Mouse (Mus musculus): ENCODE measurements around the gene Tm7sf3. TPM values are rescaled to one million over a fixed set of nuclear protein-coding genes. Genes with fewer than 3 reads are reported as not detected.
A peak's percentile ranks its signal among the peaks of the same experiment; 100 is the strongest.

The Tm7sf3 gene
- total and polyA plus RNA-seq, 2 experiments from 2014 or later = 37.2 to 43.9 TPM

- H3K27ac ChIP-seq = no peak overlapping the region
- WGBS = 69% methylated on average over 10 of the region's 10 CpGs
- H3K9ac ChIP-seq (replicated peaks; ENCODE audit: low read length) = no peak overlapping the region
- no peak for TF ChIP-seq CTCF (IDR thresholded peaks at IDR 0.05; ENCODE audit: low read depth)
- DNase-seq (ENCODE audit: low spot score) (peak; percentile 13), ATAC-seq (no peak)
- no peaks in the 10 kb centered on the region for H3K9me3 ChIP-seq (ENCODE audit: low read length)
- H3K27me3 ChIP-seq (ENCODE audit: insufficient read depth, low read length) = no peaks in the 10 kb centered on the region
- H3K4me2 ChIP-seq (ENCODE audit: low read depth, low read length) = no peak overlapping the region
- H3K4me3 ChIP-seq (ENCODE audit: low read length) = no peak overlapping the region
- H3K36me3 ChIP-seq (ENCODE audit: insufficient read depth, low read length) = peaks cover 42% of the 10 kb centered on the region
- H3K4me1 ChIP-seq (ENCODE audit: insufficient read depth, low read length) = no peaks in the 10 kb centered on the region
Observed at GRCm38 (mm10) chr6:146603651-146604050, 39.0 kb downstream of the Tm7sf3 start.

DNA sequence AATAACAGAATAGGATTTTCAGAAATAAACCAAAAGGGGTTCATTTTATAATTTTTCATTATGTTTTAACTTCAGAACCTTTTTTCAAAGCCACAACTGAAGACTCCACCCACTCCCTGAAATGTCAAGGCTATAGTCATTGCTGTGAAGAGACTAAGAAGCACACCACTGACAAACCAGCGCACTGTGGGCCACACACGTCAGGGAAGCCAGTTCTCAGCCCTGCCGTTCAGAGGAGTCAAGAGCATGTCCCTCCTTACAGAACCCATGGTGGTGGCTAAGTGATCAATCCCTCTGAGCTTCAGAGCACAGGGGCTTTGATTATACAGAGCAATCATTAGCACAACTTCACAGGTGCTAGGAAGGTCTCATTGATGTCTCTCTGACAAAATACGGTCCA lies 40.0 kb downstream of the Tm7sf3 start:
- DNase-seq (ENCODE audit: low spot score) (no peak), ATAC-seq (no peak)
- no peaks in the 10 kb centered on the region for H3K27me3 ChIP-seq (ENCODE audit: insufficient read depth, low read length)
- peaks cover 42% of the 10 kb centered on the region for H3K36me3 ChIP-seq (ENCODE audit: insufficient read depth, low read length)
- H3K27ac ChIP-seq = no peak overlapping the region
- H3K4me3 ChIP-seq (ENCODE audit: low read length) = no peak overlapping the region
- H3K9me3 ChIP-seq (ENCODE audit: low read length) = no peaks in the 10 kb centered on the region
- H3K4me1 ChIP-seq (ENCODE audit: insufficient read depth, low read length) = no peaks in the 10 kb centered on the region
- WGBS = 83% methylated on average over 4 of the region's 4 CpGs
- no peak overlapping the region for H3K9ac ChIP-seq (replicated peaks; ENCODE audit: low read length)
- no peak overlapping the region for H3K4me2 ChIP-seq (ENCODE audit: low read depth, low read length)
- no peak for TF ChIP-seq CTCF (IDR thresholded peaks at IDR 0.05; ENCODE audit: low read depth)

GRCm38 (mm10) chr6:146585134-146585533 lies 57.5 kb downstream of the Tm7sf3 start:
- no peaks in the 10 kb centered on the region for H3K27me3 ChIP-seq (ENCODE audit: insufficient read depth, low read length)
- H3K9ac ChIP-seq (replicated peaks; ENCODE audit: low read length) = no peak overlapping the region
- peaks cover 25% of the 10 kb centered on the region for H3K36me3 ChIP-seq (ENCODE audit: insufficient read depth, low read length)
- TF ChIP-seq CTCF (IDR thresholded peaks at IDR 0.05; ENCODE audit: low read depth) = no peak
- H3K9me3 ChIP-seq (ENCODE audit: low read length) = no peaks in the 10 kb centered on the region
- WGBS = 84% methylated on average over 5 of the region's 5 CpGs
- no peak overlapping the region for H3K4me2 ChIP-seq (ENCODE audit: low read depth, low read length)
- H3K27ac ChIP-seq = no peak overlapping the region
- DNase-seq (ENCODE audit: low spot score) (no peak), ATAC-seq (no peak)
- no peaks in the 10 kb centered on the region for H3K4me1 ChIP-seq (ENCODE audit: insufficient read depth, low read length)
- H3K4me3 ChIP-seq (ENCODE audit: low read length) = no peak overlapping the region

GRCm38 (mm10) chr6:146583366-146584046 lies 59.1 kb downstream of the Tm7sf3 start:
- ATAC-seq (no peak), DNase-seq (ENCODE audit: low spot score) (no peak)
- H3K36me3 ChIP-seq (ENCODE audit: insufficient read depth, low read length) = peaks cover 9% of the 10 kb centered on the region
- no peak overlapping the region for H3K4me2 ChIP-seq (ENCODE audit: low read depth, low read length)
- WGBS = 83% methylated on average over 2 of the region's 2 CpGs
- H3K27me3 ChIP-seq (ENCODE audit: insufficient read depth, low read length) = no peaks in the 10 kb centered on the region
- no peak for TF ChIP-seq CTCF (IDR thresholded peaks at IDR 0.05; ENCODE audit: low read depth)
- no peak overlapping the region for H3K9ac ChIP-seq (replicated peaks; ENCODE audit: low read length)
- no peaks in the 10 kb centered on the region for H3K9me3 ChIP-seq (ENCODE audit: low read length)
- no peak overlapping the region for H3K27ac ChIP-seq
- H3K4me1 ChIP-seq (ENCODE audit: insufficient read depth, low read length) = no peaks in the 10 kb centered on the region
- no peak overlapping the region for H3K4me3 ChIP-seq (ENCODE audit: low read length)

GRCm38 (mm10) chr6:146580381-146580926 lies 62.2 kb downstream of the Tm7sf3 start:
- Histone ChIP-seq H3K4me3 (ENCODE audit: low read length) (no peak overlapping the region), H3K4me2 (ENCODE audit: low read depth, low read length) (no peak overlapping the region), H3K4me1 (ENCODE audit: insufficient read depth, low read length) (peaks cover 12% of the 10 kb centered on the region), H3K9ac (replicated peaks; ENCODE audit: low read length) (no peak overlapping the region), H3K27me3 (ENCODE audit: insufficient read depth, low read length) (no peaks in the 10 kb centered on the region), H3K27ac (no peak overlapping the region), H3K36me3 (ENCODE audit: insufficient read depth, low read length) (no peaks in the 10 kb centered on the region), H3K9me3 (ENCODE audit: low read length) (no peaks in the 10 kb centered on the region)
- no peak for TF ChIP-seq CTCF (IDR thresholded peaks at IDR 0.05; ENCODE audit: low read depth)
- no peak for DNase-seq (ENCODE audit: low spot score)
- WGBS = 34% methylated on average over 2 of the region's 2 CpGs
- ATAC-seq = no peak

DNA sequence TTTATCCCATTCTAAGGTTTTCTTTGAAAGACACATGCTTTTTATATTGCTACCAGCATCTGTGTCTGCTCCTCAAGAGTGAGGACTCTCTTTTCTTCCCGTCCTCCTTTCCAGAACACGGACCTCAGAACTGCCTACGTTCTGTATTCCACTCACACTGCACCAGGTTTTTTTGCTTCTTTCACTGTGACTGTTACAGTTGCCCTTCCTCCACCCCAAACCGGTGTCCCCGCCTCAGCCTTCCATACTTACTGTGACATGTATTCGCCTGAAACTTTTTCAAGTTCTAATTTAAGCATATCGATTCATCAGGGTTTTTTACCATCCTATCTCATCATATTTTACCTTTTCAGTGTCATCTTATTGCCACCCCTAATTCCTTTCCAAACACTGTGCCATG lies 64.0 kb downstream of the Tm7sf3 start:
- Histone ChIP-seq H3K27ac (peak overlapping the region; percentile 99), H3K4me2 (ENCODE audit: low read depth, low read length) (peak overlapping the region; percentile 80), H3K4me3 (ENCODE audit: low read length) (peak overlapping the region; percentile 77), H3K9me3 (ENCODE audit: low read length) (no peaks in the 10 kb centered on the region), H3K27me3 (ENCODE audit: insufficient read depth, low read length) (no peaks in the 10 kb centered on the region), H3K4me1 (ENCODE audit: insufficient read depth, low read length) (peaks cover 16% of the 10 kb centered on the region), H3K36me3 (ENCODE audit: insufficient read depth, low read length) (no peaks in the 10 kb centered on the region), H3K9ac (replicated peaks; ENCODE audit: low read length) (peak overlapping the region; percentile 79)
- ATAC-seq (no peak), DNase-seq (ENCODE audit: low spot score) (peak; percentile 45)
- WGBS = 10% methylated on average over 7 of the region's 7 CpGs
- no peak for TF ChIP-seq CTCF (IDR thresholded peaks at IDR 0.05; ENCODE audit: low read depth)

DNA sequence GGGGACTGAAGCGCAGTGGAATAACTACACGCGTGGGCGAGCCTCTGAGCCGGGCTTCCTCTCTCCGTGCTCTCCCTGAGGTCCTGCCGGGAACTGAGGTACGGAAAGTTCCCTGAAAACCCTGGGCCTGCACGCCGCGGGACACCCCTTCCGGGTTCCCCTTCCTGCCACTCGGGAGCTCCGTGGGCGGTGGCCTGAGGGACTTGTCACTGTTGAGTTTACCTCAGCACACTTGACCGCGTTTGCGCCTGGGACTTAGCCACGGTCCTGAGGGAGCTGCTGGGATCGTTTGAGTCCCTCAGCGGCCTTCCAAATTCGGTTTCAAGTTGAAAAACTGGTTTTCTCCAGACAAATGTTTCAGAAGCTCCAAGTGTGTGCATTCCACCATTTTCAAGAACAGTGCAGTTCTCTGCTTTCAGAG lies 64.5 kb downstream of the Tm7sf3 start:
- 2% methylated on average over 22 of the region's 22 CpGs for WGBS
- no peaks in the 10 kb centered on the region for H3K27me3 ChIP-seq (ENCODE audit: insufficient read depth, low read length)
- peak overlapping the region; percentile 80 for H3K4me2 ChIP-seq (ENCODE audit: low read depth, low read length)
- peaks cover 16% of the 10 kb centered on the region for H3K4me1 ChIP-seq (ENCODE audit: insufficient read depth, low read length)
- peak overlapping the region; percentile 99 for H3K27ac ChIP-seq
- H3K36me3 ChIP-seq (ENCODE audit: insufficient read depth, low read length) = no peaks in the 10 kb centered on the region
- no peak for TF ChIP-seq CTCF (IDR thresholded peaks at IDR 0.05; ENCODE audit: low read depth)
- H3K9ac ChIP-seq (replicated peaks; ENCODE audit: low read length) = peak overlapping the region; percentile 79
- ATAC-seq (peak; percentile 58), DNase-seq (ENCODE audit: low spot score) (peak; percentile 71)
- peak overlapping the region; percentile 77 for H3K4me3 ChIP-seq (ENCODE audit: low read length)
- H3K9me3 ChIP-seq (ENCODE audit: low read length) = no peaks in the 10 kb centered on the region
